Mouse (Mus musculus) cerebellum, adult 2 months (tissue): ENCODE results near the gene Vrk3.

Experiments
- CTCF ChIP-seq: fragments of 200-500 bp; IDR thresholded peaks from 2 replicates; pipeline ENCODE4 v1.5.1; 2011; ENCODE audit warnings: low read depth, mild to moderate bottlenecking, control low read depth, low read length, moderate library complexity, borderline replicate concordance; ENCODE audit not compliant: insufficient read depth
- POLR2A ChIP-seq: fragments of 200-500 bp; IDR thresholded peaks from 2 replicates; pipeline ENCODE4 v1.6.1; 2011; ENCODE audit warnings: low read length, control low read depth, borderline replicate concordance; ENCODE audit not compliant: insufficient read depth

DNA sequence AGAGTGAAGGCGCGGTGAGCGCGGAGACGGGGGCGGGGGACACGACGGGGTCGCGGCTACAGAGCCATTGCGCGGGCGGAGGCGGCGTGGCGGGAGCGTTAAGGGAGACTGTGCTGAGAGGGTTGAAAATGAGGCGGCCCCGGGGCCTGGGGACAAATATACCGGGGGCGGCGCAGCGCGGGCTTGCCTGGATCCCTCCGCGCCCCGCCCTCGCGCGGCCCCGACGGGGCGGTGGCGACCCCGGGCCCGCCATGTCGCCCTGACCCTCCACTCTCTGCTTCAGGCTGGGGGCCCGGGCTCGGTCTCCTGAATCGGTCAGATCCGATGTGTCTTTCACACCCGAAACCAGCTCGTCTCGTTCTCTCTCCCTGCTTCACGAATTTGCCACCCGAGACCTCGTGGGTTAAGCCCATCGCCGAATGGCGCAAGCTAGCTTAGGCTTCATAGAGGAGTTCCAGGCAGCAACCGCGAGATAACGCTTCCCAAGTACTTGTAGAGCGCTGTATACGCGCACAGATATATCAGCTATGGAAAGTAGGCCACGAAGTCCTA, 68.3 kb downstream of the Vrk3 start, which contains the start of gene Atf5:
- TF ChIP-seq CTCF (no peak), POLR2A (no peak)
